Mouse (Mus musculus) right cerebral cortex, postnatal 4 days (tissue): Measurements from ENCODE around the gene Stt3b.

Experiments used
- DNase-seq: peaks from one replicate; pipeline ENCODE4 v3.0.0-alpha.2; 2022

Gene Stt3b

GRCm38 (mm10) chr9:115260464-115260863 lies 49.8 kb downstream of the Stt3b start:
- DNase-seq, result no peak

- DNase-seq, result no peak
These were observed 50.4 kb downstream of the Stt3b start for GRCm38 (mm10) chr9:115259866-115260265.

- no peak for DNase-seq
These were observed 52.4 kb downstream of the Stt3b start for GRCm38 (mm10) chr9:115257733-115258286.

GRCm38 (mm10) chr9:115249145-115249544 lies 61.1 kb downstream of the Stt3b start:
- DNase-seq, result no peak

GRCm38 (mm10) chr9:115245092-115245491 lies 65.1 kb downstream of the Stt3b start:
- DNase-seq, result no peak

GRCm38 (mm10) chr9:115243630-115244029 lies 66.6 kb downstream of the Stt3b start:
- DNase-seq, result no peak

GRCm38 (mm10) chr9:115239861-115240260 lies 70.4 kb downstream of the Stt3b start:
- no peak for DNase-seq

GRCm38 (mm10) chr9:115237943-115238342 lies 72.3 kb downstream of the Stt3b start:
- no peak for DNase-seq

GRCm38 (mm10) chr9:115236352-115236841 lies 73.8 kb downstream of the Stt3b start:
- no peak for DNase-seq

GRCm38 (mm10) chr9:115234561-115234960 lies 75.7 kb downstream of the Stt3b start:
- no peak for DNase-seq

GRCm38 (mm10) chr9:115233721-115234120 lies 76.5 kb downstream of the Stt3b start:
- no peak for DNase-seq

- no peak for DNase-seq
These were observed 78.7 kb downstream of the Stt3b start for GRCm38 (mm10) chr9:115231476-115231875.

GRCm38 (mm10) chr9:115230141-115230540 lies 80.1 kb downstream of the Stt3b start:
- no peak for DNase-seq

GRCm38 (mm10) chr9:115229676-115230075 lies 80.5 kb downstream of the Stt3b start:
- DNase-seq, result no peak

- DNase-seq, result no peak
These were observed 81.1 kb downstream of the Stt3b start for GRCm38 (mm10) chr9:115229145-115229544.

- DNase-seq, result no peak
These were observed 85.4 kb downstream of the Stt3b start for GRCm38 (mm10) chr9:115224744-115225354.

- DNase-seq, result no peak
These were observed 89.0 kb downstream of the Stt3b start for GRCm38 (mm10) chr9:115221265-115221664.

- no peak for DNase-seq
These were observed 89.8 kb downstream of the Stt3b start for GRCm38 (mm10) chr9:115220466-115220865.

- no peak for DNase-seq
These were observed 92.2 kb downstream of the Stt3b start for GRCm38 (mm10) chr9:115217984-115218383.

GRCm38 (mm10) chr9:115215830-115216701 lies 94.2 kb downstream of the Stt3b start:
- DNase-seq, result no peak

- no peak for DNase-seq
These were observed 95.3 kb downstream of the Stt3b start for GRCm38 (mm10) chr9:115214572-115215571.

- no peak for DNase-seq
These were observed 96.4 kb downstream of the Stt3b start for GRCm38 (mm10) chr9:115213755-115214264.
